21 mouse cellular contexts compared by ENCODE assay signal in genomic region chr2:20776171-20776704, GRCm38 (mm10).
A peak's percentile ranks its signal among the peaks of the same experiment; 100 is the strongest.
DNase-seq lines count a peak whose midpoint lies in the region; ATAC-seq and TF ChIP-seq lines count a peak whose summit lies in the region.
"Had no signal": no experiment of that assay in that cellular context is flagged by ENCODE, and none has a peak within 500 bp of the region (broad histone marks: within the 10 kb centered on the region; RNA-seq: fewer than 3 reads in every experiment).

No protein-coding gene starts in this region.

- no peaks in the 10 kb centered on the region for H3K9me3 ChIP-seq in ES-Bruce4 (replicated peaks; ENCODE audit: control insufficient read depth, insufficient read depth, low read length, poor library complexity, severe bottlenecking)
- H3K9me3 ChIP-seq in liver, embryonic 16.5 days (replicated peaks; ENCODE audit: control insufficient read depth, low read length), result no peaks in the 10 kb centered on the region
- H3K9me3 ChIP-seq: forebrain, embryonic 12.5 days; hindbrain, embryonic 12.5 days; limb, embryonic 10.5 days; neural tube, embryonic 13.5 days had no signal

- no peak for TF ChIP-seq CTCF in ES-Bruce4 (IDR thresholded peaks at IDR 0.05; ENCODE audit: low read depth, low read length)

- TF ChIP-seq POLR2A in ES-Bruce4 (IDR thresholded peaks at IDR 0.05; ENCODE audit: insufficient read depth, low read length), result no peak

- no peak overlapping the region for H3K9ac ChIP-seq in ES-Bruce4 (ENCODE audit: low read depth, poor library complexity, severe bottlenecking)
- H3K9ac ChIP-seq in liver, embryonic 16.5 days (ENCODE audit: low read depth, low read length), result no peak overlapping the region
- H3K9ac ChIP-seq: forebrain, embryonic 12.5 days; hindbrain, embryonic 12.5 days; lung, embryonic 14.5 days; neural tube, embryonic 13.5 days had no signal

- H3K4me1 ChIP-seq in ES-Bruce4 (ENCODE audit: control insufficient read depth, insufficient read depth, low read length), result peaks cover 2% of the 10 kb centered on the region
- H3K4me1 ChIP-seq in liver, embryonic 16.5 days (ENCODE audit: control insufficient read depth, low read depth, low read length), result no peaks in the 10 kb centered on the region
- H3K4me1 ChIP-seq: hindbrain, embryonic 12.5 days; limb, embryonic 10.5 days; neural tube, embryonic 13.5 days had no signal

- H3K27me3 ChIP-seq in ES-Bruce4 (ENCODE audit: control insufficient read depth, insufficient read depth, low read length, poor library complexity, severe bottlenecking), result no peaks in the 10 kb centered on the region
- H3K27me3 ChIP-seq in liver, embryonic 16.5 days (ENCODE audit: control insufficient read depth, insufficient read depth, low read depth, low read length), result no peaks in the 10 kb centered on the region
- H3K27me3 ChIP-seq: forebrain, embryonic 12.5 days; hindbrain, embryonic 12.5 days; neural tube, embryonic 13.5 days had no signal

- H3K4me2 ChIP-seq in liver, embryonic 16.5 days (ENCODE audit: low read depth, low read length), result no peak overlapping the region
- H3K4me2 ChIP-seq: forebrain, embryonic 12.5 days; hindbrain, embryonic 12.5 days; lung, embryonic 14.5 days; midbrain, embryonic 11.5 days; neural tube, embryonic 13.5 days had no signal

- peak; percentile 53 for ATAC-seq in liver, embryonic 16.5 days (ENCODE audit: low read depth)

- peaks cover 46% of the 10 kb centered on the region for H3K36me3 ChIP-seq in ES-Bruce4 (ENCODE audit: control insufficient read depth, insufficient read depth, low read length, poor library complexity, severe bottlenecking)
- H3K36me3 ChIP-seq in liver, embryonic 16.5 days (ENCODE audit: control insufficient read depth, insufficient read depth), result no peaks in the 10 kb centered on the region
- H3K36me3 ChIP-seq: hindbrain, embryonic 12.5 days; limb, embryonic 10.5 days; neural tube, embryonic 13.5 days had no signal

- 0 out of 2 replicates have a peak overlapping the region, but pooled peaks have one; percentile 30 for H3K27ac ChIP-seq in ES-Bruce4 (ENCODE audit: insufficient read depth, low read length)
- H3K27ac ChIP-seq in liver, embryonic 16.5 days (ENCODE audit: low read length), result no peak overlapping the region
- H3K27ac ChIP-seq: forebrain, embryonic 12.5 days; hindbrain, embryonic 12.5 days; layer of hippocampus, adult 2 months; limb, embryonic 10.5 days; macrophage; neural tube, embryonic 13.5 days had no signal

- WGBS in liver, embryonic 16.5 days (ENCODE audit: insufficient replicate concordance), result 49% methylated on average over 6 of the region's 6 CpGs

- peak; percentile 59 for DNase-seq in heart, adult 11 months
- DNase-seq in heart, adult 8-10 months (ENCODE audit: low spot score), result no peak
- peak; percentile 13 for DNase-seq in adrenal gland, postnatal 25 days
- DNase-seq in lung, postnatal 14 days, result no peak
- DNase-seq in urinary bladder, postnatal 4 days (ENCODE audit: low spot score in 2 of 2), result no peak
- DNase-seq in layer of hippocampus, postnatal 25 days (ENCODE audit: extremely low spot score in 1 of 2, low spot score in 1 of 2), result no peak
- DNase-seq: cerebellum, adult 9-11 months; gastrocnemius, postnatal 36 days; kidney, adult 11 months; kidney, postnatal 10 days; lung, embryonic 14.5 days; thymus, postnatal 4 days had no signal

- TF ChIP-seq EP300 in ES-Bruce4 (IDR thresholded peaks at IDR 0.05; ENCODE audit: insufficient read depth, low read depth, low read length), result no peak

- no peak overlapping the region for H3K4me3 ChIP-seq in ES-Bruce4 (ENCODE audit: low read depth, low read length)
- H3K4me3 ChIP-seq in liver, embryonic 16.5 days (ENCODE audit: low read depth, low read length), result no peak overlapping the region
- H3K4me3 ChIP-seq: forebrain, embryonic 12.5 days; hindbrain, embryonic 12.5 days; layer of hippocampus, adult 2 months; limb, embryonic 10.5 days; neural tube, embryonic 13.5 days had no signal

Comparison
In these comparisons a context has a peak if more than half of its experiments do, and no peak if none do; other contexts are left out.
1. DNase-seq: peak in heart, adult 11 months (single experiment) and adrenal gland, postnatal 25 days (single experiment); none in heart, adult 8-10 months (single experiment), lung, postnatal 14 days (single experiment), urinary bladder, postnatal 4 days (0 of 2) and layer of hippocampus, postnatal 25 days (0 of 2).